Mouse (Mus musculus): ENCODE data around the gene 1700057G04Rik.

1700057G04Rik gene

DNA sequence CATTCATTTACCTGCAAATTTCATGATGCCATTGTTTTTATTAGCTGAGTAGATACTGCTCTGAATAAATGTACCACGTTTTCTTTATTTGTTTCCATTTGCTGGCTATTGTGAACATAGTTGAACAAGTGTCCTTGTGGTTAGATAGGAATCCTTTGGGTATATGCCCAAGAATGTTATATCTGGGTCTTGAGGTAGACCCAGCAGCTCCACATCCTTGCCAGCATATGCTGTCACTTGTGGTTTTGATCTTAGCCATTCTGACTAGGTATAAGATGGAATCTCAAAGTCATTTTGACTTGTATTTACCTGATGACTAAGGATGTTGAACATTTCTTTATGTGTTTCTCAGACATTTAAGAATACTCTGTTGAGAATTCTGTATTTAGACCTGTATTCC, 77.7 kb downstream of the 1700057G04Rik start:
- DNase-seq (ENCODE audit: low spot score), result no peak

DNA sequence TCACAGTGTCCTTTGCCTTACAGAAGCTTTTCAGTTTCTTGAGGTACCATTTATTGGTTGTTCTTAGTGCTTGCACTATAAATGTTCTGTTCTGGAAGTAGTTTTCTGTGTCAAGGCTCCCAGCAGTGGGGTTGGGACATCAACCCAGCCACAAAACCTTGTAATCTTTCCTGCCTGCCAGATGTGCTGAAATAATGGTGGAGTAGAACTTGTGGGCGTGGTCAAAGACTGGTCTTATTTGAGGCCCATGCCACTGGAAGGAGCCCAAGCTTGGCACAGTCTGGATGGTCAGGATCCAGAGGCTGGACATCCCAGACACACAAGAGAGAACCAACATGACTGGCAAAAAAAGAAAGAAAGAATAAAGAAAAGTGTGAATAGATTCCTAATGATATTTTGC, 78.2 kb downstream of the 1700057G04Rik start:
- no peak for DNase-seq (ENCODE audit: low spot score)

DNA sequence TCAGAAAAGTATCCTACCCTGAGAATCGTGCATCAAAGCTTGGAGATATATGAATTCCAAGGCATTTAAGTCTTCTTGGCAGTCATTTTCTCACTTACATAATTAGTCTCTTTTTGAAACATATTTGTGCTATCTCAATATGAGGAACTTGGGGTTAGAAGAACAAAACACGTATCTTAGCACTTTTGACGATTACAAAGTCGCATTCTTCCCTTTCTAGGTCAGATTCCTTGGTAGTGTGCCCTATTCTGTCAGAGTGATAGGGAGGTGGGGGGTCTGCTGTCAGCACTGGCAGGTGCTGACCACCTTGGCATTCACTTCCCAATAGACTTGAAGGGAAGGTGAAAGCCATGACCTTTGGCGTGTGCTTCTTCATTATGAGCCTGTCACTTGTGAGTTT, 93.5 kb downstream of the 1700057G04Rik start:
- no peak for DNase-seq (ENCODE audit: low spot score)

All from urinary bladder, postnatal 14 days (tissue).